Mouse (Mus musculus) CH12.LX (cell line): ENCODE results near the gene Agxt2. TPM values are rescaled to one million over a fixed set of nuclear protein-coding genes. Genes with fewer than 3 reads are reported as not detected.

Experiments used
- DNase-seq: peaks from one replicate; pipeline ENCODE4 v3.0.0-alpha.2; 2013; ENCODE audit errors: extremely low read depth
- H3K27ac ChIP-seq: 2 replicates; pipeline ENCODE4 v1.5.1; 2012; ENCODE audit warnings: low read depth, mild to moderate bottlenecking, control low read depth, moderate library complexity; ENCODE audit not compliant: insufficient read depth
- H3K27me3 ChIP-seq: replicated peaks from 2 replicates; pipeline ENCODE3; 2012; ENCODE audit warnings: inconsistent platforms
- H3K36me3 ChIP-seq, 2 experiments: replicated peaks in 1 of 2; 2 replicates each; pipeline versions ENCODE3 to v1.6.1; 2012; ENCODE audit warnings: inconsistent platforms in 1 of 2, low read length in 1 of 2, mild to moderate bottlenecking in 1 of 2, mixed read lengths in 1 of 2, moderate library complexity in 1 of 2; ENCODE audit not compliant: control insufficient read depth in 1 of 2, insufficient read depth in 1 of 2
- H3K4me1 ChIP-seq, 2 experiments: 2 replicates each; pipeline ENCODE4 v1.6.1; 2012; ENCODE audit warnings: inconsistent platforms in 1 of 2, moderate library complexity in 1 of 2; ENCODE audit not compliant: insufficient read depth in 2 of 2, control insufficient read depth in 1 of 2
- H3K4me2 ChIP-seq: 2 replicates; pipeline ENCODE4 v1.6.1; 2012; ENCODE audit warnings: low read depth, mild to moderate bottlenecking, control low read depth; ENCODE audit not compliant: poor library complexity, insufficient read depth, severe bottlenecking
- H3K4me3 ChIP-seq, 3 experiments: fragments of 150-350 bp in 1 of 3; sonication (generic) in 1 of 3; replicated peaks in 1 of 3; 2 replicates each; pipeline versions ENCODE3 to v1.5.1; 2011 to 2012; ENCODE audit warnings: low read depth in 2 of 3, low read length in 2 of 3, mild to moderate bottlenecking in 2 of 3, moderate library complexity in 2 of 3, control low read depth in 1 of 3, improper control_type of control experiment in 1 of 3, inconsistent platforms in 1 of 3, mixed read lengths in 1 of 3; ENCODE audit not compliant: poor library complexity in 1 of 3
- H3K79me2 ChIP-seq: replicated peaks from 2 replicates; pipeline ENCODE4 v1.6.1; 2012; ENCODE audit warnings: mild to moderate bottlenecking, moderate library complexity; ENCODE audit not compliant: control insufficient read depth, poor library complexity, insufficient read depth, severe bottlenecking; ENCODE audit errors: extremely low read depth
- H3K9ac ChIP-seq: 2 replicates; pipeline ENCODE4 v1.6.1; 2012; ENCODE audit warnings: low read depth, mild to moderate bottlenecking, control low read depth, moderate library complexity; ENCODE audit not compliant: insufficient read depth
- H3K9me3 ChIP-seq: replicated peaks from 2 replicates; pipeline ENCODE3; 2012; ENCODE audit warnings: low read length, inconsistent platforms, mixed read lengths
- CHD2 ChIP-seq: IDR thresholded peaks from 2 replicates; pipeline ENCODE4 v1.6.1; 2011; ENCODE audit warnings: low read length, improper control_type of control experiment
- EP300 ChIP-seq: IDR thresholded peaks from 2 replicates; pipeline ENCODE4 v1.6.1; 2011; ENCODE audit warnings: low read length, improper control_type of control experiment
- GABPA ChIP-seq: IDR thresholded peaks from 2 replicates; pipeline ENCODE4 v1.6.1; 2012; ENCODE audit warnings: low read depth, low read length, improper control_type of control experiment, inconsistent platforms; ENCODE audit not compliant: insufficient replicate concordance
- HCFC1 ChIP-seq: IDR thresholded peaks from 2 replicates; pipeline ENCODE4 v1.6.1; 2012; ENCODE audit warnings: low read depth, mild to moderate bottlenecking, inconsistent platforms, low read length, improper control_type of control experiment
- IRF4 ChIP-seq: IDR thresholded peaks from 2 replicates; pipeline ENCODE4 v1.6.1; 2014; ENCODE audit warnings: low read depth, mild to moderate bottlenecking, inconsistent platforms, low read length, improper control_type of control experiment
- JUN ChIP-seq: IDR thresholded peaks from 2 replicates; pipeline ENCODE4 v1.6.1; 2011; ENCODE audit warnings: low read depth, mild to moderate bottlenecking, low read length, improper control_type of control experiment, moderate library complexity; ENCODE audit not compliant: insufficient read depth
- JUND ChIP-seq: conservative IDR thresholded peaks from 2 replicates; pipeline ENCODE4 v1.6.1; 2011; ENCODE audit warnings: low read depth, low read length, improper control_type of control experiment
- KAT2A ChIP-seq: IDR thresholded peaks from 2 replicates; pipeline ENCODE4 v1.6.1; 2012; ENCODE audit warnings: low read length, improper control_type of control experiment, inconsistent platforms; ENCODE audit not compliant: insufficient replicate concordance
- MAX ChIP-seq: IDR thresholded peaks from 2 replicates; pipeline ENCODE4 v1.6.1; 2011; ENCODE audit warnings: low read length, improper control_type of control experiment
- MAZ ChIP-seq: IDR thresholded peaks from 2 replicates; pipeline ENCODE4 v1.6.1; 2012; ENCODE audit warnings: low read depth, mild to moderate bottlenecking, inconsistent platforms, low read length, improper control_type of control experiment, moderate library complexity
- MEF2A ChIP-seq: IDR thresholded peaks from 2 replicates; pipeline ENCODE4 v1.6.1; 2014; ENCODE audit warnings: low read depth, mild to moderate bottlenecking, inconsistent platforms, low read length, improper control_type of control experiment, borderline replicate concordance
- NELFE ChIP-seq: IDR thresholded peaks from 2 replicates; pipeline ENCODE4 v1.6.1; 2011; ENCODE audit warnings: low read depth, low read length, improper control_type of control experiment
- NRF1 ChIP-seq: IDR thresholded peaks from 2 replicates; pipeline ENCODE4 v1.6.1; 2014; ENCODE audit warnings: low read depth, mild to moderate bottlenecking, inconsistent platforms, low read length, improper control_type of control experiment, moderate library complexity
- SMC3 ChIP-seq: IDR thresholded peaks from 2 replicates; pipeline ENCODE4 v1.6.1; 2011; ENCODE audit warnings: low read depth, low read length, improper control_type of control experiment
- TBP ChIP-seq: conservative IDR thresholded peaks from 2 replicates; pipeline ENCODE4 v1.6.1; 2011; ENCODE audit warnings: low read depth, low read length, improper control_type of control experiment
- USF2 ChIP-seq: conservative IDR thresholded peaks from 2 replicates; pipeline ENCODE4 v1.6.1; 2011; ENCODE audit warnings: low read depth, low read length, improper control_type of control experiment
- ZC3H11A ChIP-seq: IDR thresholded peaks from 2 replicates; pipeline ENCODE4 v1.6.1; 2012; ENCODE audit warnings: low read depth, mild to moderate bottlenecking, inconsistent platforms, low read length, improper control_type of control experiment
- ZKSCAN1 ChIP-seq: IDR thresholded peaks from 2 replicates; pipeline ENCODE4 v1.6.1; 2012; ENCODE audit warnings: low read depth, inconsistent platforms, low read length, improper control_type of control experiment, borderline replicate concordance
- ZMIZ1 ChIP-seq: IDR thresholded peaks from 2 replicates; pipeline ENCODE4 v1.6.1; 2012; ENCODE audit warnings: low read depth, mild to moderate bottlenecking, inconsistent platforms, low read length, improper control_type of control experiment
- ZNF384 ChIP-seq: IDR thresholded peaks from 2 replicates; pipeline ENCODE4 v1.6.1; 2012; ENCODE audit warnings: low read depth, low read length, improper control_type of control experiment, inconsistent platforms
- dilution Hi-C: fragments of 300-500 bp; cut with MboI; formaldehyde crosslinking; loops from 2 replicates; pipeline ENCODE4 v1.14.3; 2020; ENCODE audit warnings: low sequenced_read_pairs; ENCODE audit not compliant: extremely low pct_unique_long_range_greater_than_20kb, extremely low pct_ligation_motif_present
- in situ Hi-C: fragments of 300-500 bp; cut with MboI; formaldehyde crosslinking; loops from 3 replicates; pipeline ENCODE4 v1.14.3; 2019; ENCODE audit warnings: low sequenced_read_pairs, low pct_ligation_motif_present, low pct_unique_long_range_greater_than_20kb, mixed read lengths
- polyA plus RNA-seq: library from polyadenylated mRNA; unstranded; fragments of >175 nt; gene quantifications from 2 replicates; pipeline ENCODE4 v1.2.1, GENCODE M21; 2012; ENCODE audit warnings: low read depth; ENCODE audit not compliant: insufficient read length
- total RNA-seq, 2 experiments: library from RNA; depleted of rRNA; stranded (reverse); fragments of 300-350 nt in 1 of 2; fragments of >200 nt in 1 of 2; gene quantifications; 2 replicates each; pipeline ENCODE4 v1.2.3; 2012 to 2014

Gene Agxt2
- total and polyA plus RNA-seq, 3 experiments = 0.14 TPM; not detected in 2

GRCm38 (mm10) chr15:10421785-10422144 is 63.4 kb downstream of the Agxt2 start:
- in situ Hi-C loops = no loop called here
- Histone ChIP-seq H3K27me3 (no peaks in the 10 kb centered on the region), H3K79me2 (no peaks in the 10 kb centered on the region), H3K36me3 (no peaks in the 10 kb centered on the region), H3K9me3 (no peaks in the 10 kb centered on the region), H3K27ac (no peak overlapping the region), H3K9ac (no peak overlapping the region), H3K4me1 (peaks cover 8 to 26% of the 10 kb centered on the region in 2 experiments; a peak in 3 of 4 replicates), H3K4me2 (no peak overlapping the region), H3K4me3 (no peak overlapping the region)
- dilution Hi-C loops = no loop called here
- TF ChIP-seq EP300 (no peak), ZMIZ1 (no peak), GABPA (no peak), TBP (no peak), NELFE (no peak), ZKSCAN1 (no peak), IRF4 (no peak), ZNF384 (no peak), ZC3H11A (no peak), USF2 (no peak), MAX (no peak), SMC3 (no peak), MEF2A (no peak), HCFC1 (no peak), MAZ (no peak), JUND (no peak), NRF1 (no peak)
- no peak for DNase-seq

- Histone ChIP-seq H3K27ac (no peak overlapping the region), H3K79me2 (no peaks in the 10 kb centered on the region), H3K4me3 (no peak overlapping the region), H3K9me3 (no peaks in the 10 kb centered on the region), H3K27me3 (no peaks in the 10 kb centered on the region), H3K4me1 (peaks cover 8 to 22% of the 10 kb centered on the region in 2 experiments; a peak in 3 of 4 replicates), H3K9ac (no peak overlapping the region), H3K4me2 (peak overlapping the region; percentile 13; the same call in 1 of the 2 replicates), H3K36me3 (no peaks in the 10 kb centered on the region)
- in situ Hi-C loops = no loop called here
- dilution Hi-C loops = no loop called here
- DNase-seq = peak; percentile 54
- peak; percentile 97 for TF ChIP-seq CHD2
- no peak for TF ChIP-seq KAT2A
- peak; percentile 59 for TF ChIP-seq JUN
These were observed 67.8 kb downstream of the Agxt2 start for GRCm38 (mm10) chr15:10426124-10426523.
